Mouse (Mus musculus) testis, adult 2 months (tissue): Measurements from ENCODE around the gene Mug2.

Experiments used
- CTCF ChIP-seq: fragments of 200-500 bp; IDR thresholded peaks from 2 replicates; pipeline ENCODE4 v1.5.1; 2012; ENCODE audit warnings: low read depth, mild to moderate bottlenecking, inconsistent platforms, low read length, moderate library complexity; ENCODE audit not compliant: control insufficient read depth, insufficient read depth, insufficient replicate concordance
- POLR2A ChIP-seq: fragments of 200-500 bp; IDR thresholded peaks from 2 replicates; pipeline ENCODE4 v1.6.1; 2012; ENCODE audit warnings: low read depth, mild to moderate bottlenecking, inconsistent platforms, low read length, moderate library complexity; ENCODE audit not compliant: control insufficient read depth

DNA sequence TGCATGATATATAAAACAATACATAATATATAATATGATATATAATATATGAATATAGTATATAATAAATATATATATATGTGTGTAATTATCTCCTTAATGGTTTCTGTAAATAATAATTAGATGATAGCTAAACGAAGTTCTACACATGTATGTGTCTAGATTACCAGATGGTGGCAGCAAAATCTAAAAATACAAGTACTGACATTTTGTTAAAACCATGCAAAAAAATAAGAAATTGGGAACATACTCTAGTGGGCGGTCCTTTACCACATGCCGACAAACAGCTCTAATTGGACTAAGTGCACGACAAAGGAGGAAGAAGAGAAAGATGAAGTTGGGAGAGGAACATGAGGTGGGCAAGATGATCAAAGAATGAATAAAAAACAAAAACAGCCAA lies 94.3 kb downstream of the Mug2 start:
- TF ChIP-seq CTCF (no peak), POLR2A (no peak)
